Mouse (Mus musculus): Measurements from ENCODE around the gene Npw.

Gene Npw

DNA sequence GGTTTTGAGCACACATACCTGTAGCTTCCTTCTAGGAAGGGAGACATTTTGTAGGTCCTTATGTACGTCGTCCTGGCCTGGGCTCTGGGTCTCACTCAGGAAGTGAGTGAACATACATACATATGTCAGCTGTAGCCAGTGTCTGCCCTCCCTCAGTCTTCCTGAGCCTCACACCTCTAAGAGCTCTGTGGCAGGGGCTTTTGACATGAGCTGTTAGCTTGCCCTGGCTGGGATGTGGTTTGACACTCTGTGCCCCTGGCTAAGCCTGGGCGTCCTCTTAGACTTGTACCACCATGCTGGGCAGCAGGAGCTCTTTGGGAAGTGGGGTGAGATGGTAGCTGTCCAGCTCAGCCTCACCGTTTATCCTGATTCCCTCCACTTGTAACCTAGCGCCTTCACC is 13.1 kb upstream of the Npw start:
- 73% methylated on average over 5 of the region's 5 CpGs for WGBS

DNA sequence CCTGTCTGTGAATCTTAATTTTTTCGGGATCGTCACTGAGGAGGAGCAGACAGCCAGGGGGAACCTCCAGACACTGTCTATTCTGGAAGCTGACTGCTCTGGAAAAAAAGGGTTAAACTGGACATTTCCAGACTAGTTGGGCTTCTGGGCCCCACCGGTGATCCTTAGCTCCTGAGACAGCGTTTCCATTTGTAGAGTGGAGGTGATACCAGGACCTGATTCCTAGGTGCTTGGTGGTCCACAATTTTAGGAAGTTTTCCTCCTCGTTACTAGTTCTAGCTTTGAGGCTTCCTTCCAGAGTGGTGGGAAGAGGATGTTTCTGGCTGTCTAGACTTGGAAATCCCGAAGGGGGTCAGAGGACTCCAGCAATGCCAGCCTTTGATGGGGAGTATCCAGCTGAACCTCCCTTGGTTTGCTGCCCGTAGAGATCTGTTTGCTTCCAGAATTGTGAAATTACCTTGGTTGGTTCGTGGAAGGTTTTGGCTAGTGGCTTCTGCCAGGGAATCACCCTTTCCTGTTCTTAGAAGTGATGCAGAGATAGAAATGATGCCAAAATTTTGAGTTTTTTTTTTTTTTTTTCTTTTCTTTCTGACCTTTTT is 12.1 kb upstream of the Npw start:
- WGBS, result 5% methylated on average over 8 of the region's 8 CpGs

DNA sequence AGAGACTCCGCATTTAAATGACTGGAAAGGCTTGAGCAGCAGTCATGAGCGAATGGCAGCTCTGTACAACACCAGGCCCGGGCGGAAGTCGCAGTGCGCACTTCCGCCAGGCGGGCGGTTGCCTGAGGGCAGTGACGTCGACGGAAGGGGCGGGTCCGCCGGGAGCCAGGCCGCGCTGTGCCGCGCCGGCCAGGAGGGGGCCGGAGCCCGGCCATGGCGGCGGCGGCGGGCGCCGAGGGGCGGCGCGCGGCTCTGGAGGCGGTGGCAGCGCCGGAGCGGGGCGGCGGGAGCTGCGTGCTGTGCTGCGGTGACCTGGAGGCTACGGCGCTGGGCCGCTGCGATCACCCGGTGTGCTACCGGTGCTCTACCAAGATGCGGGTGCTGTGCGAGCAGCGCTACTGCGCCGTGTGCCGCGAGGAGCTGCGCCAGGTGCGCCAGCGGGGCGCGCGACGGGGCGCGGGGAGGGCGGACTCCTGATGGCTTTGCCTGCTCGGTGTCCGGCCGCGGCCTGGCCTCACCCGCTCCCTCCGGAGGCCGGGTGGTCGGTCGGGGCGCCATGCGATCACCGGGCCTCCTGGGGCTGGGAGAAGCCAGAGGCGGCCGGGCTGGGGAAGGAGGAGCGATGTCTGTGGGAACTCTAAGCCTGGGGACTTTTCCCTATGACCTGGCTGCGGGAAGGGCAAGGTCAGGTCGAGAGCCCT is 11.4 kb upstream of the Npw start, which contains the start of gene Zfp598:
Gene Zfp598 (plus strand): TSS at position 143 of the 701 bp plus-strand sequence.
- under 1% methylated on average over 80 of the region's 80 CpGs for WGBS

DNA sequence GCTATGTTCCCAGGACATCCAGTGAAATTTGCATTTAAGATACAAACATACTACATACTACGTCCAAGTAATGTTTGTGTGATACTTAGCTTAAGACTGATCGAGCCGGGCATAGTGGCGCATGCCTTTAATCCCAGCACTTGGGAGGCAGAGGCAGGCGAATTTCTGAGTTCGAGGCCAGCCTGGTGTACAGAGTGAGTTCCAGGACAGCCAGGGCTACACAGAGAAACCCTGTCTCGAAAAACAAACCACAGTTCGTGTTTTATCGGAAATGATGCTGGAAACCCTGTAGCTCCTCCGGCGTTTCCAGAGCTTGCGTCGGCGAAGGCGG is 10.9 kb upstream of the Npw start:
- 7% methylated on average over 15 of the region's 15 CpGs for WGBS

DNA sequence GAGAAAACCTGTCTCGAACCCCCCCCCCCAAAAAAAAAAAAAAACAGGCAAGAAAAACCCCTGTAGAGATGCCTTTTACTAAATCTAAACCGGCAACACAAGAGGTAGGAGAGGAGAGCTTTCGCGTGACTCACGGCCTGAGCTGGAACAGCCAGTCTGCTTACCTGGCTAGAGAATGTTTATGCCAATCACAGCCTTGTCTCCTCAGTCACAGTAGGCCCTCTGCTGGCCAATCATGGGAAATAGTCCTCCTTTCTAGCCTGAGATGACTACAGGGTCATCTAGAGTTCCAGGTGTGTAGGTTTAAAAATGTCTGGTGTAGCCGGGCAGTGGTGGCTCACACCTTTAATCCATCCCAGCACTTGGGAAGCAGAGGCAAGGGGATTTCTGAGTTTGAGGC is 9.2 kb upstream of the Npw start:
- WGBS, result 19% methylated on average over 6 of the region's 6 CpGs

DNA sequence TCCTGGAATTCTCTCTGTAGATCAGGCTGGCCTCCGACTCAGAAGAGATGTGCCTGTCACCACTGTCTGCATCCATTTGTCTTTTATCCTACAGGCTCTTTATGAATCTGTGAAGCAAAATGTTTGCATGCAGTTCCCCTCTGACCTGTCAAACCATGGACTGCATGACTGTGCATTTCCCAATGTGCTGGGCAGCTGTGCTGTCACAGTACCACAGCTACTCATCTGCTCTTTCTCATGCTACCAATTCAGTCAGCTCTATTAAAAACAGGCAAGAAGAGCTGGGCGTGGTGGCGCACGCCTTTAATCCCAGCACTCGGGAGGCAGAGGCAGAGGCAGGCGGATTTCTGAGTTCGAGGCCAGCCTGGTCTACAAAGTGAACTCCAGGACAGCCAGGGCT is 8.8 kb upstream of the Npw start:
- WGBS, result 78% methylated on average over 7 of the region's 7 CpGs

DNA sequence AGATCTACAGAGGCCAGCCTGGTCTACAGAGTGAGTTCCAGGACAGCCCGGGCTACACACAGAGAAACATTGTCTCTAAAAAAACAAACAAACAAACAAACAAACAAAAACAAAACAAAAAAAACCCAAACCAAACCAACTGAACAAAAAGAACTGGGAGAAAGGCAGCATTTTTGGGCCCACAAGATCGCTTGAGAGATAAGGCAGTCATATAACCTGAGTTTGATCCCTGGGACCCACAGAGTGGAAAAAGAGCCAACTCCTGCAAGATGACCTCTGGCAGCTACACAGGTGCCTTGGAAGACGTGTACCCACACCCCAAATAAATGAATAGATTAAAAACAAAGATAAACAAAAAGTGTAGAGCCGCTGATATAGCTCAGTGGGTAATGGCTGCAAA is 3.3 kb downstream of the Npw start:
- 85% methylated on average over 4 of the region's 4 CpGs for WGBS

DNA sequence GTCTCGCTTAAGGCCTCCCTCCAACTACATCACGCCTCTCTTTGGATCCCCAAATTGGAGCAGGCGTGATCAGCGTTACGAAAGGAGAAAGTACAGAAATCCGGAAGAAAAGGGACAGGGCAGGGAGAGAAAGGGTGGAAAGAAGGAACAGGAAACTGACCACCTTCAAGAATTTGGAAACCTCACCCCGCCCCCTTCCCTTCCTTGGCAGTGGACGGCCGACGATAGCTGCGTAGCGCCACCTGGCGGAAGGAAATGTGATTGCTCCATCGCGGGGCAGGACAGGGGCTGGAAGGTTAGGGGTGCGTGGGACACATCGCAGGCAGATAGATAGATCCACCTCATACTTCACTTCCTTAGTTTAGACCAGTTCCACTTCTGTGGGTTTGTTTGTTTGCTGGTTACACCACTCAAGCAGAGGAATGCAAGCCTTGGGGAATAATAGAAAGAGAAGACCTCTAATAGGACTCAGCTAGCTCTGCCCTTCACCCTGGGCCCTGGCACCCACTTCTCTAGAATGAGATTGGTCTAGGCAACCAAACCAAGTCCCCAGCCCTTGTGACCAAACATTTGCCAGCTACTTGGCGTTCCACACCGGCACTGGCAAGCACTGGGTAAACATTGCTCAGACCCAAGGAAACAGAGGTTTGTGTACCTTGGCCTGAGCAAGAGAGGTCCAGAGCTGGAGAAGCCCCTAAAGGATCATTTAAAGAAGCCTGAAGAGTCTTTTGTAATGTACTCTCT is 4.1 kb downstream of the Npw start:
- 8% methylated on average over 19 of the region's 19 CpGs for WGBS

DNA sequence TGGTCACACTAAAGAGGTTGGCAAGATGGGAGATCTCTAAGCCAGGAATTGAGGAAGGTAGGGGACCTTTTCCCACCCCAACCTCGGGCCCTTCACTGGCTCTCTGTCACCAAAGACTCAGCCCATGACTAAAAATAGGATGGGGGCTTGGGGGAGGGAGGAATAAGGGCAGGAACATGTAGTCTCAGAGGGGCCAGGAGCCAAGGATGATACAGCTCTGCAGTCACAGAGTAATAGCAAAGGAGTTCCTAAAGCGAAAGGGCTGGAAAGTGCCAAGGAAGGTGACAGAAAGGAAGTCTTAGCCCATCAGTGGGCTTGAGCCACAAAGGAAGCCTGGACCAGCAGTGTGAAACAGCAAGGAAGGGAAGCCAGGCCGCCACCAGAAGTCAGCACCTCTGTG is 6.4 kb downstream of the Npw start:
- 61% methylated on average over 3 of the region's 3 CpGs for WGBS

DNA sequence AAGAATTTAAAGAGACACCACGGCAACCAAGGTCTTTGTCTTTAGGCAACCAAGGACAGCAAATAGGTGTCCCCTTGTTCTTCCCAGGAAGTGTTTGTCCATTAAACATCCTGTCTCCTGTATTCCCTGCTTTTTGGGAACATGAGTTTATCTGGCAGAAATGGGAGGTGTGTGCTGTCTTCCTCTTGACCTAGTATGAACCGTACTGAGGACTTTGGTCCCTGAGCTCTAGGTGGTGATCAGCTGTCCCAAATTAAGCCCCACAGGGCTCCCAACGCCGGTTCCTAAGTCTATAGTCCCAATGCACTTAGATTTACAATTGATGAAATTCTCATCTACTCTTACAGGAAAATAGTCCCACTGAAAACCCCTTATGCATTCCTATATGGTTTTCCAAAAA is 7.5 kb downstream of the Npw start:
- 75% methylated on average over 4 of the region's 4 CpGs for WGBS

DNA sequence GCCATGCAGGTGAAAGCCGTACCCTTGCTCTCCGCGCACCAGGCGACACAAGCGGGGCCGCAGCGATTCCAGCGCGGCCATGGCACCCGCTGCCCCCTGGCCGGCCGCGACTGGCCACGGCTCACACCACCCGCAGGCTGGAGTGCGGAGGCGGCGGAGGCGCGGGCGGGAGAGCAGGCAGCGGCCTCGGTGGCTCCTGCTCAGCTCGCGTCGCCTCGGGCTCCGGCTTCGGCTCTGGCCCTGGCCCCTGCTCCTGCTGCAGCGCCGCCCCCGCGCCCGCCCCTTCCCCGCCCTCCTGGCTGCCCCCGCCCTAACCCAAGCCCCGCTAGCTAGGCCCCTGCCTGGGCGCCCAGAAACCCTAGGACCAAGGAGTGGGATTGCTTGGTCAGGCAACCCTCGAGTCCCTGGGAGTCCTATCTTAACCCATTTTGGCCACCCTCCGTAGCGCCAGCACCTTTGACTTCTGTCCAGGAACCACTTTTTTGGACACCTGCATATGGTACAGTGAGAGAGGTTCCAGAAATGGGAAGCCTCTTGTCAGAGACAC is 8.1 kb downstream of the Npw start, which contains the start of gene Slc9a3r2:
Gene Slc9a3r2 (minus strand): TSS at position 258 of the 547 bp plus-strand sequence.
- 1% methylated on average over 41 of the region's 41 CpGs for WGBS

DNA sequence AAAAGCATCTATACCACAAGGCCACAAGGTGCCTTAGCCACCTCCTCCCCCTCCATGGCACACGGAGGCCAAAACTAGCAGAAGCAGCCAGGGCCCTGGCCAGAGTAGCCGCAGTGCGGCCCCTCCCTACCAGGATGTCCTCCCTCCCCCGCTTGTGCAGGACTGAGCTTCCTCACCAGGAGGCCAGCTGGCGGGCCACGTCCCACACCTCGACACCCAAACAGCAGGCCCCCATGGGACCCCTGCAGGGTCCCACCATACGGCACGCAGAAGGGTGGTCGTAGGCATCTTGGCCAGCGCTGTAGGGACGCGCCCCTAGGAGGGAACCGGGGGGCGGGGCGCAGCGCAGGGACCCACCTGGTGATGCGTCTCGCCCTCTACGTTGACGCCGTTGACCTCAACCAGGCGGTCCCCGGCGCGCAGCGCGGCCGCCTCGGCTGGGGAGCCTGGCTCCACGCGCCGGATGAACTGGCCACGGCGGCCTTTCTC is 8.6 kb downstream of the Npw start:
- 2% methylated on average over 35 of the region's 35 CpGs for WGBS

DNA sequence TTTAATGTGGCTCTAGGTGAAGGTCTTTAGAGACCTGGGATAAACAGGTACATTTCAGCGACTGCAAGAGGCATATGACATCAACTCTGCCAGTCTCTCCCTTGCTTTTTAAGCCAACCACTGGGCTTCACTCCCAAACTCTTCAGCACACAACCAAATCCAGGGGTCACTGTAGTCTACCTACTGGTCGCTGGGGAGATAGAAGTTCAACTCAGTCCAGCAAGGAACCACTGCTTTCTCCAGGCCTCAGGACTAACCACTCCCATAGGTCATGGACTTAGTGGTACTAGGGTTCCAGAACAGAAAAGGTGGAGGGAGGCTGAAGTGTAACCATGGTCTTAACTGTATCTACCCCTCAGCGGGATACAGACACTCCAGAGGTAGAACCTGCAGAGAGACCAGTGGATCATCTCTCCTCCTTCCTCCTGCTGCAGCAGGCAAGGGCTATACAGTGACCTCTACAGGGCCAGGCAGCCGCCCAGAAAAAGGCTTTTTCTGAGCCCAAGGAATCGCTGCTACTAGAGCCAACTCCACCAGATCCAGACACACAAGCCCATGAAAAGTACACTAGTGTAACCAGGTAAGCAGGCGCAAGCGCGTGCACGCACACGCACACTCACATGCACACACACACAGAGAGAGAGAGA is 9.4 kb downstream of the Npw start:
- WGBS, result 63% methylated on average over 10 of the region's 10 CpGs

DNA sequence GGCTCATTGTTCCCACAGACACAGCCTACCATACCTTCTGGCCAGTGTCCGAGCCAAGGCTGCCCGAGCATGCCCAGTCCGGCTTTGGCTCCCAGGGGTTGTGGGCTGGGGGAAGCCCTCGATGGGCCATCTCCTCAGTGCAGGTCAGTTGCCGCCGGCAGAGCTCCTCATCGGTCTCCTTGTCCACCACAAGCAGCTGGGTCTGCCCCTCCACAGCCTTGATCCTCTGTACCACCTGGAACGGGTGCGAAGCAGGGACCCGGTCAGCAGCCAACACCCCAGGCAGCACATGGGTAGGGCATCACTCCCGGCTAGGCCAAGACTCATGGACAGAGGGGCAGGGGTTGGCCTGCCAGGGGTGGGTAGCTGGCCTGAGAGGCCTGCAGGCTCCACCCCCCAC is 10.8 kb downstream of the Npw start:
- 74% methylated on average over 11 of the region's 11 CpGs for WGBS

DNA sequence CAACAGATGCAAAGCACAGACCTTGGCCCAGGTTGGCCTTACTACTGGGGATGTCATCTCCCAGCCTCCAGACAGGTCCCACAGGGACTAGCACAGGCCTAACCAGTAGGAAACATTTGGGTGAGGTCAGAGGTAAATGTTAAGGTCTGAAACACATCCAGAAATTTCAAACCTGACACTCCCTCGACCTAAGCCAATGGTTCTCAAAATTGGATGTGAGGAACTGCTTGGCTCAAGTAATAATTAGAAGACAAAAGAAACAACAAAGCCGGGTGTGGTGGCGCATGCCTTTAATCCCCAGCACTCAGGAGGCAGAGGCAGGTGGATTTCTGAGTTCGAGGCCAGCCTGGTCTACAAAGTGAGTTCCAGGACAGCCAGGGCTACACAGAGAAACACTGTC is 11.9 kb downstream of the Npw start:
- 74% methylated on average over 4 of the region's 4 CpGs for WGBS

DNA sequence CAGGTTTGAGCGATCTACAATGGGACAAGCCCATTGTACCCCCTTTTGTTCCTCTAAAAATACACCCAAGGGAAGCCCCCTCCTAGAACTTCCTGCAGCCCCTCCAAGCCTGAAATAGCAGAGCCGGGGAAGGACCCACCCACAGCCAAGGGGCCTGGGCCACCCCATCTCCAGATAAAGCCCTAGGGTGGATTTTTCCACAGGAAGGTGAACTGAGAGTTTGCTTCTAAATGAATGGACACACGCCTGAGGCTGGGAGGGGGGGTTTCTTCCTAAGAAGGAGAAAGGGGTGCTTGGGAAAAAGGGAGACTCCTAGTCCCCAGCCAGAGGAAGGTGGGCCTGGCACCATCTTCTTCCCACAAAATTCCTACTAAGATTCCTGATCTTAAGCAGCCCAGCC is 12.3 kb downstream of the Npw start:
- 72% methylated on average over 3 of the region's 3 CpGs for WGBS

DNA sequence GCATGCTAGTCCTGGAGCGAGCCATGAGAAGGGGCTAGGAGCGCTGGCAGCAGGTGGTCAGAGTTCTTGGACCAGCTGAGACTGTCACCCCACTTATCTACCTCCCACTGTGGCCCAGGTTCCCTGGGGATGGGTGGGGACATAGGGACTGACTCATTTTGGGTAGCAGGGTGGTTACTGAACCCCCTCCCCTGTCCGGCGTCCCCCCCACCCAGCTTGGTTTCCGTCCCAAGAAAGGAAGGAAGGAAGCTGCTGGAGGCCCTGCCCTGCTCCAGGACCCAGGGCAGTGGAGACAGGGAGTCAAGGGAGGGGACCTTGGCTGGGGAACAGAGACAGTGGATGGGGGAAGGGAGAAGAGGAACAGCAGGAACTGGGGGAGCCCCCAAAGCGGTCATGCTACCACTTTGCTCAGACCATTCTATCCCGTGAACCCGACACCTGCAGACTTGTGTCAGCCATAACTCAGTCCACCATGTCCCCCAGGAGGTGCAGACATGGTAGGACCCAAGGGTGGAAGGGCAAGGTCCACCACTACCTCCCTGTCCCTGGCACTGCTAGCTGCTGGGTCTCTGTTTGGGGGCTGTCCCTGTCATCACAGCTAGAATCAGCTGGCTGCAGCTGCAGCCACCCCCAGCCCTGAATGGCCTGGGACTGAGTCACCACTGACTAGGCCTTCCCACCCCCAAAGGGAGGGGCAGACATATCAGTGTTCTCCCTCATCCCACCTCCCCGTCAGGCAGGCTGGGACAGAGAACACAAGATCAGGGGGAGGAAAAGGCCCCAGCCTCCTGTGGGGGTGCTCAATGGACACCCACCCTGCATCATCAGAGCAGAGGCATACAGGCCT is 13.2 kb downstream of the Npw start:
- 64% methylated on average over 9 of the region's 9 CpGs for WGBS

DNA sequence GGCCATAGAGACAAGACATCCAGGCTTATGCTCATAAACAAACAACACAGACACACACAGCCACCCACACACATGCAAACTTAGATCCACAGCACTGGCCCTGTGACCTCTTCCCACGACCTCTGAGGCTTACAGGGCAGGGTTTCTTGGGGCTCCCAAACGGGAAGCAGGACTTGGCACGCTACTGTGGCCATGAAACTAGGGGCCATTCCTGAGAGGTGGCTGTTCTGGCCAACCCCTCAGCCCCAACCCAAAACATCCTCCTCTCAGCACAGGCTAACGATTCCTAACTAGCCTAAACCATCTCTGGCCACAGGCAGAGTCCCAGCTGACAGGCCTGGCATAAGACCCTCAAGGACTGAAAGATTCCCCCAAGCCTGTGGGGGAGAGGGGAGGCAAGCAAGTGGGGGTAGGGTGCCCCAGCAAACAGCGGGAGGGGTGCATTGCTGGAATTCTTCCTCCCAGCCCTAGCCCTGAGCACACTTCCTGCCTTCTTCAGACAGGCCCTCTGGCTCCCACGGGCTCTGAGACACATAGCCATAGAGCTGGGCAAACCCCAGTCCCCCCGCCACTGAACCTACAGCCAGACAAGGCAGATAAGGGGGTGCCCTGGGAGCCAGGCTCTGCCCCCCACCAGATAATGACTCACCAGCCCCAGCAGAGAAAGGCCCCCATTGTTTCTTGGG is 14.1 kb downstream of the Npw start:
- 57% methylated on average over 7 of the region's 7 CpGs for WGBS

DNA sequence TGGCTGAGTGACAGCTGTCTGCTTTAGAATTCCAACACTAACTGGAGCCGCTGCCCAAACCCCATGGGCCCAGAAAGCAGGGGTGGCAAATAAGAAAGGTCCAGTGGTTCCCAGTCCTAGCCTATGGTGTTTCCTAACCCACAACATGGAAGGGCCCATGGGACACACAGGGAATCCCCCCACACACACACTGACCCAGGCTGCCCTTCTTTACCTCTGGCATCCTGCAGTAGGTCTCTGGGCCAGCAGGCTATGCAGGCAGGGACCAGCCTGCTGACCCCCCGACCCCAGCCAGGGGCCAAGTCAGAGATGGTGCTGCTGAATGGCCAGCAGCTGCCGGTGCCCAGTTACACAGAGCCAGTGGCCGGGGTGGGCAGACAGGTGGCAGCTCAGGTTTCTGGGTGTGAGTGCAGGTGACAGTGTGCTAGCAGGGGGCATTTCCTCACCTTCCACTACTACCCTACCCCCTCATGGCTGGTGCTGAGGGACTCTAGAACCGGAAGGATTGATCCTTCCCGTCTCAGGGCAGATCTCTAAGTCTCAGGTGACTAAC is 15.4 kb downstream of the Npw start:
- 70% methylated on average over 6 of the region's 6 CpGs for WGBS

DNA sequence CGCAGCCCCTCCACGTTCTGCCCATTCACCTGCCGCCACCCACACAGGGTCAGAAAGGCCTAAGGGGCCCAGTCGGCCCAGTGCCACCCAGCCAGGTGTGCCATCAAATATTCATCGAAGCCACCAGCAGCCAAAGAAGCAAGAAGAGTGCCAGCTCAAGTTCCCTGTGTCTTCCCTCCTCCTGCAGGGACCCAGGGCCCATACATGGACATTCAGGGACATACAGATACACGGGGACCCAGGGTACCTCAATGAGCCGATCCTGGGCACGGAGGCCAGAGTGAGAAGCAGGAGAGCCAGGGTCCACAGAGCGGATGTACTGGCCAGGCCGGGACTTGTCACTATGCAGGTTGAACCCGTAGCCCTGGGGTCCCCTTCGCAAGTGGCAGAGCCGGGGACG is 16.3 kb downstream of the Npw start:
- WGBS, result 87% methylated on average over 14 of the region's 14 CpGs
